Mouse (Mus musculus): ENCODE results near the gene Chid1. TPM values are rescaled to one million over a fixed set of nuclear protein-coding genes. Genes with fewer than 3 reads are reported as not detected.

The Chid1 gene
- polyA plus RNA-seq, 1 experiment from 2014 or later = 37.9 TPM

DNA sequence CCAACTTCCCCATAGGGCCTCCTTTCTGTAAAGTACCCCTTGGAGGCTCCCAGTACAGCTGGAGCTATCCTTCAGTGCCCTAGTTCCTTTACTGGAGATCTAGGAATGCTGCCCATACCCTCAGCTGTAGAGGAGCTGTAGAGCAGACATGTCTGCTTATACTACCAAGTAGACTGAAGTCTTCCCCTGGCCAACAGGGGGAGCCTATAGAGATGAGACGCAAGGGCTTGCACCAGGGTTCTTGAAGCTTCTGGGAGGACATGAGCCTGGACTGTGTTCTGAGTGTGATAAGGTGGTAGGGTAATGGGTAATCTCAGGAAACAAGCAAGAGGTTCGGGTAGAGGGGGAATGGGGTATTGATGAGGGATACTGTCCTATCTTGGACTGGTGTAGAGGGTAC lies 48.5 kb downstream of the Chid1 start:
- Histone ChIP-seq H3K4me2 (ENCODE audit: low read length) (no peak overlapping the region), H3K9me3 (ENCODE audit: control insufficient read depth, low read length) (no peaks in the 10 kb centered on the region), H3K27me3 (ENCODE audit: control insufficient read depth, insufficient read depth, low read length) (no peaks in the 10 kb centered on the region), H3K4me3 (replicated peaks; ENCODE audit: low read depth, low read length) (no peak overlapping the region), H3K9ac (replicated peaks; ENCODE audit: low read length) (no peak overlapping the region), H3K4me1 (ENCODE audit: control insufficient read depth, insufficient read depth, low read length) (no peaks in the 10 kb centered on the region; the same call in 1 of the 2 replicates), H3K27ac (replicated peaks; ENCODE audit: low read depth, low read length) (no peak overlapping the region), H3K36me3 (ENCODE audit: control insufficient read depth, insufficient read depth, low read length) (peaks cover 30% of the 10 kb centered on the region; the same call in 1 of the 2 replicates)
- ATAC-seq (ENCODE audit: low FRiP score, low TSS enrichment) = no peak
- no peak for DNase-seq
- 79% methylated on average over 2 of the region's 2 CpGs for WGBS

DNA sequence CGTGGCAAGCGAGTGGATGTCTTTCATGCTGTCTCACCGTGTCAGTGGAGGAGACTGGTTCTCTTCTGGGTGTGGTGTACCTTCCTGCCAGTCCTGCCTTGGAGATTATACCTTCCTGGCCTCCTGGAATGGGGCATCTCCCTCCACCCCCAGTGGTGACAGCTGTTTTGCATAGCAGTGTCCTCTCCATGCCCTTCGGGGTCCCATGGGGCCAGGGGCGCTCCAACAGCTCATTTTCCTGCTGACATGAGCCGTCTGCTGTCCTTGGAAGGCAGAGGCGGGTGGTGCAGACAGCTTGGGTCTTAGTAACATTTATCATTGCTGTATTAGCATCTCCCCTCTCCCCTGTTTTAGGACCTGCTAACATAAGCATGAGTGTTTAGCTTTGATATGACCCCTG lies 52.5 kb downstream of the Chid1 start:
- Histone ChIP-seq H3K27ac (replicated peaks; ENCODE audit: low read depth, low read length) (no peak overlapping the region), H3K36me3 (ENCODE audit: control insufficient read depth, insufficient read depth, low read length) (peaks cover 8% of the 10 kb centered on the region; the same call in 1 of the 2 replicates), H3K4me2 (ENCODE audit: low read length) (no peak overlapping the region), H3K9me3 (ENCODE audit: control insufficient read depth, low read length) (no peaks in the 10 kb centered on the region), H3K9ac (replicated peaks; ENCODE audit: low read length) (no peak overlapping the region), H3K4me1 (ENCODE audit: control insufficient read depth, insufficient read depth, low read length) (peaks cover 9% of the 10 kb centered on the region), H3K27me3 (ENCODE audit: control insufficient read depth, insufficient read depth, low read length) (no peaks in the 10 kb centered on the region), H3K4me3 (replicated peaks; ENCODE audit: low read depth, low read length) (no peak overlapping the region)
- DNase-seq (no peak), ATAC-seq (ENCODE audit: low FRiP score, low TSS enrichment) (no peak)
- WGBS = 81% methylated on average over 7 of the region's 7 CpGs

DNA sequence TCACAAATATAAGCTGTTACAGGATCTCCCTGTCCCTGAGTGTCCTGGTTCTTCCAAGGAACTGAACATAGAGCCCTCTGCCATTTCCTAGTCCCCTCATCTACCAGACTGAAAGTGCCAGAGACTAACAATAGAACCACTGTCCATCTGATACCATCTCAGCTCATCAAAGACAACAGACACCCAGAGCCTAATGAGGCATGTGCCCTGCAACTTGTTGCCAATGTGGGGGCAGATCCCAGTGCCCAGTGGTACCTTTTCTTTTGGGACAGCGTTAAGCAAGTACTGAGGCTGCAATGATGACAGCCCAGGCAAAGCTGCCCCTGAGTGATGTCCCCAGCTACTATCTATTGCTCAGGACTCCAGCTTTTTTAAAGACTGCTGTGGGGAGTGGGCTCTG lies 53.4 kb downstream of the Chid1 start:
- H3K4me1 ChIP-seq (ENCODE audit: control insufficient read depth, insufficient read depth, low read length) = peaks cover 16% of the 10 kb centered on the region
- no peak overlapping the region for H3K4me3 ChIP-seq (replicated peaks; ENCODE audit: low read depth, low read length)
- DNase-seq (no peak), ATAC-seq (ENCODE audit: low FRiP score, low TSS enrichment) (no peak)
- 0 out of 2 replicates have a peak, but pooled peaks cover 4% of the 10 kb centered on the region for H3K36me3 ChIP-seq (ENCODE audit: control insufficient read depth, insufficient read depth, low read length)
- no peak overlapping the region for H3K4me2 ChIP-seq (ENCODE audit: low read length)
- H3K9me3 ChIP-seq (ENCODE audit: control insufficient read depth, low read length) = no peaks in the 10 kb centered on the region
- H3K27ac ChIP-seq (replicated peaks; ENCODE audit: low read depth, low read length) = no peak overlapping the region
- WGBS = 90% methylated on average over 1 of the region's 1 CpGs
- H3K9ac ChIP-seq (replicated peaks; ENCODE audit: low read length) = no peak overlapping the region
- H3K27me3 ChIP-seq (ENCODE audit: control insufficient read depth, insufficient read depth, low read length) = no peaks in the 10 kb centered on the region

DNA sequence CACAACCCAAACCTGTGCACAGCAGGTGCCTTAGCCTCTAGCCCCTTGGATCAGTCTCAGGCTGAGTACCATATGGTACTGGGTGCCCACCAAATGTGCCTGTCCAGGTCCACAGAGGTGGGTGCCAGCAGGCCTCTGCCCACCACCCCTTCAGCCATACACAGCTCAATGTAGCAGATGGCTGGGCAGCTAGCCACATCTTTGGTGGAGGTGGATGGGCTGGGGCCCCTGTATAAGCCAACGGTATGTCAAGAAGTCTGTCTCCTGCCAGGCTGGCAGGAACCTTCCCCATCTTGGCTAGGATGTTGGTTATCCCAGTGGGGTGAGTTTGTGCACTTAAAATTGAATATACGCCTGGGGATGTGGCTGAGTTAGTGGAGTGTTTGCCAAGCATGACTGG lies 54.1 kb downstream of the Chid1 start:
- 88% methylated on average over 2 of the region's 2 CpGs for WGBS
- Histone ChIP-seq H3K4me1 (ENCODE audit: control insufficient read depth, insufficient read depth, low read length) (peaks cover 20% of the 10 kb centered on the region), H3K27me3 (ENCODE audit: control insufficient read depth, insufficient read depth, low read length) (no peaks in the 10 kb centered on the region), H3K4me2 (ENCODE audit: low read length) (no peak overlapping the region), H3K27ac (replicated peaks; ENCODE audit: low read depth, low read length) (no peak overlapping the region), H3K9me3 (ENCODE audit: control insufficient read depth, low read length) (no peaks in the 10 kb centered on the region), H3K4me3 (replicated peaks; ENCODE audit: low read depth, low read length) (no peak overlapping the region), H3K36me3 (ENCODE audit: control insufficient read depth, insufficient read depth, low read length) (0 out of 2 replicates have a peak, but pooled peaks cover 2% of the 10 kb centered on the region), H3K9ac (replicated peaks; ENCODE audit: low read length) (no peak overlapping the region)
- DNase-seq (no peak), ATAC-seq (ENCODE audit: low FRiP score, low TSS enrichment) (no peak)

DNA sequence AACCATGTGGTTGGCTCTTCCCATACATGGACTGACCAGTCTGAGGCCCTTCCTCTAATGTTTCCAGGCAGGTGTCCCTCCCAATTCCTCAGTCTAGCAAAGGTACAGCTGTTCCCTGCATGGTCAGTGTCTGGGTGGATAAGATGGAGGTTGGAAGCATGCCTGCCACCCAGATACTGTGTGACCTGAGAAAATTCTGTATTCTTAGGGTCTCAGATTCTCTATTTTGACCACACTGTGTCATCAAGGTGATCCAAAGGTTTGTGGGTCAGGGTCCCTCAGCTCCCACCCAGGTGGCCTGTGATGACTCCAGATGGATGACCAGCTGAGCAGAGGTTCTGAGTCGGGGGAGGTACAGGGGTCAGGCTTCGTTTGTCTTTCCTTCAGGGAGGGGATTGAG lies 54.5 kb downstream of the Chid1 start:
- no peak for ATAC-seq (ENCODE audit: low FRiP score, low TSS enrichment)
- Histone ChIP-seq H3K9ac (replicated peaks; ENCODE audit: low read length) (no peak overlapping the region), H3K27ac (replicated peaks; ENCODE audit: low read depth, low read length) (no peak overlapping the region), H3K36me3 (ENCODE audit: control insufficient read depth, insufficient read depth, low read length) (no peaks in the 10 kb centered on the region), H3K9me3 (ENCODE audit: control insufficient read depth, low read length) (no peaks in the 10 kb centered on the region), H3K4me1 (ENCODE audit: control insufficient read depth, insufficient read depth, low read length) (peaks cover 20% of the 10 kb centered on the region), H3K27me3 (ENCODE audit: control insufficient read depth, insufficient read depth, low read length) (no peaks in the 10 kb centered on the region), H3K4me2 (ENCODE audit: low read length) (no peak overlapping the region), H3K4me3 (replicated peaks; ENCODE audit: low read depth, low read length) (no peak overlapping the region)
- WGBS = 63% methylated on average over 2 of the region's 2 CpGs
- no peak for DNase-seq

DNA sequence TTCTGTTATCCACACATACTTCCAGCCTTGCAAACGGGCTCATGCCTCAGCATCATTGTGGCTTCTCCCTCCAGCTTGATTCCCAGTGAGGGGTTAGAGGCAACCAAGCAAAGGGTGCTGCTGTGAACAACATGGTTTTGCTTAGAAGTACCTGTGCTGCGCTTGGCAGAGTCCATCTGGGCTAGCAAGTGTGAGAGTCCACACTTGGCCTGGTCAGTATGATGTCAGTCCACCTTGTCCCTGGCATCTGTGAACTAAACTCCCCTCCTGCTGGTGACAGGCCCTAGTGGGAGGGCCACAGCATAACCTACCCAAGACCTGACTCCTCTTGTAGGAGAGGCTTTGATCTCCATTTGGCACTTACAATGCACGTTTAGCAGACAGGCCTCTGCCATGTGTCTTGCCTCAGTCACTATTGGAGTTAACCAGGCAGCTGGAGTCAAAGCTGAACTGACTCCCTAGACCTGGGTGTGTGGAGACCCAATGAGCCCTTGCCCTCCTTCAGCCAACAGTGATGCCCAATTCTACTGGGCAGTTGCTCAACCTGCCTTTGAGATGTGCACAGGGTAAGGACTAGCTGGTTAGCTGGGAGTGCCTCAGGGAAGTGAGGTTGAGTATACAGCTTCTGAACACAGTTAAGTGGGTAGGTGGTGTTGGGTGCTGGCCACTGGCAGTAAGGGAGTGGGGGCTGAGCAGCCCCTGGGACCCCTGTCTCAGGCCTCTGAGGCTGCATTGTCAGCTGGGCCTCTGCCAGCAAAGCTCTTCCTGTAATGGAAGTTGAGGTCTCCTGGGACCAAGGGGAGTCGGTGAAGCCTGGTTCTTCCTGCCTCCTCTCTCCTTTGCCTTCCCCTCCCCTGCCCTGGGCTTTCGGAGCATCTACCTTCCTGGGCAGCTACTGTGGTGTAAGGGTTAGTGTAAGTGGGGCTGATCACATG lies 55.2 kb downstream of the Chid1 start:
- no peaks in the 10 kb centered on the region for H3K36me3 ChIP-seq (ENCODE audit: control insufficient read depth, insufficient read depth, low read length)
- no peak overlapping the region for H3K9ac ChIP-seq (replicated peaks; ENCODE audit: low read length)
- no peak overlapping the region for H3K4me3 ChIP-seq (replicated peaks; ENCODE audit: low read depth, low read length)
- peaks cover 20% of the 10 kb centered on the region for H3K4me1 ChIP-seq (ENCODE audit: control insufficient read depth, insufficient read depth, low read length)
- no peak for DNase-seq
- 67% methylated on average over 5 of the region's 5 CpGs for WGBS
- H3K9me3 ChIP-seq (ENCODE audit: control insufficient read depth, low read length) = no peaks in the 10 kb centered on the region
- ATAC-seq (ENCODE audit: low FRiP score, low TSS enrichment) = no peak
- H3K4me2 ChIP-seq (ENCODE audit: low read length) = no peak overlapping the region
- H3K27me3 ChIP-seq (ENCODE audit: control insufficient read depth, insufficient read depth, low read length) = no peaks in the 10 kb centered on the region
- H3K27ac ChIP-seq (replicated peaks; ENCODE audit: low read depth, low read length) = no peak overlapping the region

DNA sequence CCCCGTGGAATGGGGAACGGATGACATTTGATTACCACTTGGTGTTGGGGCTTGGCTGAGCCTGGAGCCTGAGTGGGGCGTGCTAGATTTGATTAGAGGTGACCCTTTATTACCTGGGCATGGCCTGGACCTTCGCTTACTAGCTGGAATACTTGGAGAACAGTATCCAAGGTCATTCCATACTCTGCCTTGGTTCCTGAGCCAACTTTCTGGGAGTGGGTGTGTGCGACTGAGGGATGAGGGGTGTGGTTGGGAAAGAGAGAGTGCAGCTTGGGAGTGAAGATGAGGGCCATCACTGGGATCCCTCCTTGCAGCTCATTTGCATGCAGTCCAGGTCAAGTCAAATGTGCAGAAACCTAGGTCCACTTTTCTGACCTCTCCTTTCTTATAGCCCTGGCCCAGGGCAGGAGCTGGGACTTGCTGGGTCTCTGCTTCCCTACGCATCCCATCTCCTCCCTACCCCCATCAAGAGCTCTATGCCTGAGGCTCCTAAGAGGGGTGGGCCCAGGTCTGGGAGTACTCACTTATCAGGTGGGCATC lies 56.5 kb downstream of the Chid1 start:
- Histone ChIP-seq H3K27me3 (ENCODE audit: control insufficient read depth, insufficient read depth, low read length) (no peaks in the 10 kb centered on the region), H3K27ac (replicated peaks; ENCODE audit: low read depth, low read length) (no peak overlapping the region), H3K36me3 (ENCODE audit: control insufficient read depth, insufficient read depth, low read length) (no peaks in the 10 kb centered on the region), H3K9ac (replicated peaks; ENCODE audit: low read length) (no peak overlapping the region), H3K4me2 (ENCODE audit: low read length) (peak overlapping the region; percentile 86), H3K4me1 (ENCODE audit: control insufficient read depth, insufficient read depth, low read length) (peaks cover 20% of the 10 kb centered on the region), H3K4me3 (replicated peaks; ENCODE audit: low read depth, low read length) (no peak overlapping the region), H3K9me3 (ENCODE audit: control insufficient read depth, low read length) (no peaks in the 10 kb centered on the region)
- WGBS = 82% methylated on average over 6 of the region's 6 CpGs
- no peak for DNase-seq
- no peak for ATAC-seq (ENCODE audit: low FRiP score, low TSS enrichment)

DNA sequence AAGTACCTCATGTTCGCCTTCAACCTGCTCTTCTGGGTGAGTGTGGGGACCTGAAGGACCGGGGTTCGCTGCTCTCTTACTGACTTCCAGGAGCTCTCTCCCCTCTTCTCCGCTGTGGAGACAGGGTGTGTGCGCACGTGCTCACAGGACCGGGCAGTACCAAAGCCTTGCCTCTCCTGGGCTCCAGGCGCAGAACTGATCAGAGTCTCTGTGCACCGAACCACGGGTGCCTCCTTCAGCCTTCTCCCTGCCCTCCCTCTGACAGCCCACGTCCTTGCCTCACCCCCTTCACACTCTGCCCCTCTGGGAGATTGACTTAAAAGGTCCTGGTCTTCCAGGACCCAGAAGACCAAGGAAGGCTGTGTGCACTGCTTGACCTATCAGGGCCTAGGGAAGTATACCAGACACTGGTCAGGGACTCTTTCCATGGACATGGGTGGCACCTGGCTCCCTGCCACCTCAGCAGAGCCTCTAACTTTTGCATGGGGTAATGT lies 57.1 kb downstream of the Chid1 start:
- peaks cover 20% of the 10 kb centered on the region for H3K4me1 ChIP-seq (ENCODE audit: control insufficient read depth, insufficient read depth, low read length)
- ATAC-seq (ENCODE audit: low FRiP score, low TSS enrichment) = no peak; the same call in 1 of the 2 replicates
- no peak for DNase-seq
- H3K27ac ChIP-seq (replicated peaks; ENCODE audit: low read depth, low read length) = peak overlapping the region; percentile 63
- H3K9ac ChIP-seq (replicated peaks; ENCODE audit: low read length) = peak overlapping the region; percentile 69
- no peaks in the 10 kb centered on the region for H3K9me3 ChIP-seq (ENCODE audit: control insufficient read depth, low read length)
- H3K27me3 ChIP-seq (ENCODE audit: control insufficient read depth, insufficient read depth, low read length) = no peaks in the 10 kb centered on the region; the same call in 1 of the 2 replicates
- 3% methylated on average over 11 of the region's 11 CpGs for WGBS
- no peaks in the 10 kb centered on the region for H3K36me3 ChIP-seq (ENCODE audit: control insufficient read depth, insufficient read depth, low read length)
- peak overlapping the region; percentile 63 for H3K4me3 ChIP-seq (replicated peaks; ENCODE audit: low read depth, low read length)
- H3K4me2 ChIP-seq (ENCODE audit: low read length) = peak overlapping the region; percentile 86

All from midbrain, embryonic 14.5 days (tissue).